Mouse (Mus musculus): Measurements from ENCODE around the gene Trmt10b.

- TF ChIP-seq CTCF (IDR thresholded peaks at IDR 0.05; ENCODE audit: low read depth, low read length), result no peak
- no peak for TF ChIP-seq POLR2AphosphoS5 (IDR thresholded peaks at IDR 0.05; ENCODE audit: insufficient replicate concordance, low read depth, low read length)
These were observed 29.0 kb upstream of the Trmt10b start for GRCm38 (mm10) chr4:45267883-45268282.

Measured in G1E (cell line).